Mouse (Mus musculus): ENCODE results near the gene Nhsl1. TPM values are rescaled to one million over a fixed set of nuclear protein-coding genes. Genes with fewer than 3 reads are reported as not detected.

The Nhsl1 gene
- polyA plus RNA-seq, 1 experiment, result 12.1 TPM

DNA sequence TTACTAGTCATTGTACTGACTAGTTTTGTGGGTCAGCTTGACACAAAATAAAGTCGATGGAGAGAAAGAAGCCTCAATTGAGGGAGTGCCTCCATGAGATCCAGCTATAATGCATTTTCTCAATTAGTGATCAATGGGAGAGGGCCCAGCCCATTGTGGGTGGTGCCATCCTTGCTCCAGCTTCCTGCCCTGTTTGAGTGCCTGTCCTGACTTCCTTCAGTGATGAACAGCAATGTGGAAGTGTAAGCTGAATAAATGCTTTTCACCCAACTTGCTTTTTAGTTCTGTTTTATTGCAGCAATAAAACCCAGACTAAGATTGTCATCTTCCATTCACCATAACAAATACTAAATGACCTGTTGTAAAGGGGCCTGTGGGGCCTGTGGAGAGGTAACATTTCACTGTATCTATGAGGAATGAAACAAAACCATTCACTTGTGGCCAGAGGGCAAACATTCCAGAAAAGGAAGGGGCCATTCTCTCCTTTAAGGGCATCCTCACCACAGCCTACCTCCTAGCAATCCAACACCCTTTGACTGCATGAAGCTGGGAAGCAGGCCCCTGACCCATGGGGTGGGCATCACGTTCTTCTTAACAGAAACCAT is 189.2 kb downstream of the Nhsl1 start:
- no peak for TF ChIP-seq CTCF (IDR thresholded peaks at IDR 0.05; ENCODE audit: extremely low read depth, insufficient read depth, low read length)
- TF ChIP-seq POLR2A (IDR thresholded peaks at IDR 0.05; ENCODE audit: extremely low read depth, insufficient read depth, low read length), result no peak
- Histone ChIP-seq H3K4me3 (ENCODE audit: insufficient read depth, low read length) (no peak overlapping the region), H3K4me1 (ENCODE audit: control insufficient read depth, insufficient read depth, low read length) (no peaks in the 10 kb centered on the region), H3K27ac (ENCODE audit: insufficient read depth, low read length) (no peak overlapping the region)

DNA sequence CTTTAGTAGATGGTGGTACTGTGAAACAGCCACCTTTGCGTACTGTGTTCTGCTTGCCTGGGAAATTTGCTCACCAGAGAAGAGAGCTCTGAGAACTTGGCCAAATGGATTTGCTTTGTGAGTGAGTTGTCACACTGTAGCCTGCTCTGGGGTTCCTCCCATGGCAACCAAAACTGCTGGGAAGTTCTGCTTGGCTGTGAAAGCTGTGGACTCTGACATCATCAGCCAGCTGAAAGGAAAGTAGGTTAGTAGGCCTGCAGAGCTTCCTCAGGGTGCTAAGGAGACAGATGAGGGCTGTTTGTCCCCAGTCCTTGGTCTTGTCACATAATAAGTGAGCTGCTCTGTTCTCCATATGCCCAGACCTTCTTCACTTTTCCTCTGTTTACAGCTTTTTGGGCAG is 189.8 kb downstream of the Nhsl1 start:
- H3K4me3 ChIP-seq (ENCODE audit: insufficient read depth, low read length), result no peak overlapping the region
- no peak overlapping the region for H3K27ac ChIP-seq (ENCODE audit: insufficient read depth, low read length)
- no peak for TF ChIP-seq POLR2A (IDR thresholded peaks at IDR 0.05; ENCODE audit: extremely low read depth, insufficient read depth, low read length)
- TF ChIP-seq CTCF (IDR thresholded peaks at IDR 0.05; ENCODE audit: extremely low read depth, insufficient read depth, low read length), result no peak
- H3K4me1 ChIP-seq (ENCODE audit: control insufficient read depth, insufficient read depth, low read length), result no peaks in the 10 kb centered on the region

DNA sequence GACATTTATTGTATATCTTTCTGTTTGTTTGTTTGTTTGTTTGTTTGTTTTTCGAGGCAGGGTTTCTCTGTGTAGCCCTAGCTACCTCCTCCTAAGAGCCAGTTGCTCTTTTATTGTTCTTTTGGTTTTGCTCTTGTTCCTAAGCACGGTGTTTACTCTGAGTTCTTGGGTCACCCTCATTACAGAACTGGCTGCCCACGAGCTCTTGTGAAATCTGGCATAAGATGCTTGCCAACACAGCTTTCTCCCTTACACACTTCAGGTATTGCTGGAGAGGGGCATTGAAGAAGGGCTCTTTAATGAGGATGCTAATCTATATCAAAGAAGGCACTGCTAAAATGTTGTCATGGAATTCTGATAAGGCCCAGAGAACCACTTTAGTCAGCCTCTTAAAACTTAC is 191.9 kb downstream of the Nhsl1 start:
- Histone ChIP-seq H3K4me1 (ENCODE audit: control insufficient read depth, insufficient read depth, low read length) (no peaks in the 10 kb centered on the region), H3K4me3 (ENCODE audit: insufficient read depth, low read length) (no peak overlapping the region), H3K27ac (ENCODE audit: insufficient read depth, low read length) (no peak overlapping the region)
- TF ChIP-seq POLR2A (IDR thresholded peaks at IDR 0.05; ENCODE audit: extremely low read depth, insufficient read depth, low read length) (no peak), CTCF (IDR thresholded peaks at IDR 0.05; ENCODE audit: extremely low read depth, insufficient read depth, low read length) (no peak)

- TF ChIP-seq POLR2A (IDR thresholded peaks at IDR 0.05; ENCODE audit: extremely low read depth, insufficient read depth, low read length), result no peak
- no peak for TF ChIP-seq CTCF (IDR thresholded peaks at IDR 0.05; ENCODE audit: extremely low read depth, insufficient read depth, low read length)
- no peak overlapping the region for H3K4me3 ChIP-seq (ENCODE audit: insufficient read depth, low read length)
These were observed 192.7 kb downstream of the Nhsl1 start for GRCm38 (mm10) chr10:18511496-18511895.

DNA sequence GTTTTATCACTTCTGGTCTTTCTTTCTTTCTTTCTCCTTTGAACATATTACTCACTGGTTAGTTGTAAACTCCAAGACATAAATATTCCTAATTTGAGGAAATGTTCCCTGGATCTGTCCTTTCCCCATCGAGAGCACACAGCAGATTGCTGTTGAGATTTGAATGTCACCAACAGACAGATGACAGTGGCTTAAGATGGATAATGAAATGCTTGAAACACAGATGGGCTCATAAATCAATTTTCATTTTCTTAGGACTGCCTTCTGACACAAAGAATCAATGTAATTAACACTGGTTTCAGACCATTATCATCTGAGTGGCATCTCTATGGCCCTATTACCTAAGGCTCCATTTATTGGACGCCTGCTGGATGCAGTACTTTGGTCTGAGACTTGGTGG is 203.8 kb downstream of the Nhsl1 start:
- no peak for TF ChIP-seq CTCF (IDR thresholded peaks at IDR 0.05; ENCODE audit: extremely low read depth, insufficient read depth, low read length)
- no peak for TF ChIP-seq POLR2A (IDR thresholded peaks at IDR 0.05; ENCODE audit: extremely low read depth, insufficient read depth, low read length)
- Histone ChIP-seq H3K4me3 (ENCODE audit: insufficient read depth, low read length) (no peak overlapping the region), H3K4me1 (ENCODE audit: control insufficient read depth, insufficient read depth, low read length) (no peaks in the 10 kb centered on the region; the same call in 1 of the 2 replicates), H3K27ac (ENCODE audit: insufficient read depth, low read length) (no peak overlapping the region)

More at GRCm38 (mm10) chr10:18511496-18511895, 192.7 kb downstream of the Nhsl1 start:
- Histone ChIP-seq H3K27ac (ENCODE audit: insufficient read depth, low read length) (no peak overlapping the region), H3K4me1 (ENCODE audit: control insufficient read depth, insufficient read depth, low read length) (no peaks in the 10 kb centered on the region)

- no peak overlapping the region for H3K27ac ChIP-seq (ENCODE audit: insufficient read depth, low read length)
- H3K4me1 ChIP-seq (ENCODE audit: control insufficient read depth, insufficient read depth, low read length), result peaks cover 3% of the 10 kb centered on the region; the same call in 1 of the 2 replicates
- no peak overlapping the region for H3K4me3 ChIP-seq (ENCODE audit: insufficient read depth, low read length)
- TF ChIP-seq CTCF (IDR thresholded peaks at IDR 0.05; ENCODE audit: extremely low read depth, insufficient read depth, low read length) (no peak), POLR2A (IDR thresholded peaks at IDR 0.05; ENCODE audit: extremely low read depth, insufficient read depth, low read length) (no peak)
These were observed 206.5 kb downstream of the Nhsl1 start for GRCm38 (mm10) chr10:18525311-18525710.

- H3K27ac ChIP-seq (ENCODE audit: insufficient read depth, low read length), result no peak overlapping the region
- no peak for TF ChIP-seq POLR2A (IDR thresholded peaks at IDR 0.05; ENCODE audit: extremely low read depth, insufficient read depth, low read length)
- peak overlapping the region; percentile 25; the same call in 1 of the 2 replicates for H3K4me3 ChIP-seq (ENCODE audit: insufficient read depth, low read length)
- peaks cover 3% of the 10 kb centered on the region; the same call in 1 of the 2 replicates for H3K4me1 ChIP-seq (ENCODE audit: control insufficient read depth, insufficient read depth, low read length)
These were observed 206.9 kb downstream of the Nhsl1 start for GRCm38 (mm10) chr10:18525726-18526125.

- H3K4me1 ChIP-seq (ENCODE audit: control insufficient read depth, insufficient read depth, low read length), result peaks cover 3% of the 10 kb centered on the region; the same call in 1 of the 2 replicates
- H3K4me3 ChIP-seq (ENCODE audit: insufficient read depth, low read length), result peak overlapping the region; percentile 25
- no peak for TF ChIP-seq CTCF (IDR thresholded peaks at IDR 0.05; ENCODE audit: extremely low read depth, insufficient read depth, low read length)
- no peak for TF ChIP-seq POLR2A (IDR thresholded peaks at IDR 0.05; ENCODE audit: extremely low read depth, insufficient read depth, low read length)
- H3K27ac ChIP-seq (ENCODE audit: insufficient read depth, low read length), result peak overlapping the region; percentile 36; the same call in 1 of the 2 replicates
These were observed 207.5 kb downstream of the Nhsl1 start for GRCm38 (mm10) chr10:18526184-18526850.

DNA sequence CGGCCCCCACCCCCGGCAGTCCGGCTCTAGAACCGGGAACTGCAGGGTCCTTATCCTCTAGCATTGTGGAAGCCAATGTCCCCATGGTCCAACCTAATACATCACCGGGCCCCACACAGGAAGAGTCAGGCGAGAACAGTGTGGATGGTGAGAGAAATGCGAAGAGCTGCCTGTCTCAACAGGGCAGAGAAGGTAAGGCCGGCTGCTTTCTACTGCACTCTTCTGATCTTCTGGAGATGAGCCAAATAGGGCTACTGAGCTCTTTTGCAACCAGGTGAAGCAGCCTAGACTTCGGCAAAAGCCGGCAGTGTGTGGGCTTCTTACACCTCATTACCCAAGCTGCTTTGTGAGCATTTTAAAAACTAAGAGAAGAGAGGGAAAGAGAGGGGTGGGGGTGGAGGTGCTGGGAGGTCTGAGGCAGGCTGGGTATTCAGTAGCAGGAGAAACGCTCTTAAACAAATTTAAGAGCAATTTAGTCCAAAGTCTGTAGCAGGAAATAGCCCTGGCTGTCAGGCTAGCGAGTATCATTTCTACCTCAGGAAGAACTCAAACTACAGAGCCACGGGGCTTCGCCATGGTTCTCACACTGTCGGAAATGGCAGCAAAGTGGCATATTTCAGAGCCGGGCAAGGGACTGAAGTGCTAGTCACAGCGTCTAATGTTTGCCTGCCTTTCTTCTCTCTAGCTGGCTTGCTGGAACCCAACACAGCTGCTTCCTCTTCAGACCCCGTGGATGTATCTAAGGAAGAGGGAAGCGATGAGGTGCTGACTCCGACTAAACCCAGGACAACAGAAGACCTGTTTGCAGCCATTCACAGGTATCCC is 208.3 kb downstream of the Nhsl1 start:
- TF ChIP-seq POLR2A (IDR thresholded peaks at IDR 0.05; ENCODE audit: extremely low read depth, insufficient read depth, low read length) (no peak), CTCF (IDR thresholded peaks at IDR 0.05; ENCODE audit: extremely low read depth, insufficient read depth, low read length) (no peak)
- peak overlapping the region; percentile 36; the same call in 1 of the 2 replicates for H3K27ac ChIP-seq (ENCODE audit: insufficient read depth, low read length)
- H3K4me1 ChIP-seq (ENCODE audit: control insufficient read depth, insufficient read depth, low read length), result peaks cover 3% of the 10 kb centered on the region; the same call in 1 of the 2 replicates
- peak overlapping the region; percentile 25 for H3K4me3 ChIP-seq (ENCODE audit: insufficient read depth, low read length)

Data from cortical plate, adult 2 months (tissue).